Mouse (Mus musculus): ENCODE results near the gene Gorasp2.

Gorasp2 gene

DNA sequence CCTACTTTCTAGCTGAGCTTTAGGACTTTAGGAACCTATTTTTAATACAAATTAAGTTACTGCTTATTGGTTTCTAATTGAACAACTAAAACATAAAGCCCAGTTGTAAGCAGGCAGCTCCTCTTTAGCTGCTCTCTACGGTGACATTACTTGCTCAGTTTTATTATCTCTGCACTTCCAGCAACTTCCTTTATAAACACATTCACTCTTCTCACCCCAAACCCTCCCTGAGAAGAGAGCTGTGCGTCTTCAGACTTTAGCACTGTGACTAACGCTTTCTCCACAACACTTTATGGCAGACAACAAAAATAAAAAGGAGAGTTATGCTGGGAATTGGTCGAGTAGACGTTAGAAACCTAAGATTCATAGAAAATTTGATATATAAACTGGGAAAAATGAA, 74.6 kb downstream of the Gorasp2 start:
- no peak for DNase-seq (ENCODE audit: inconsistent age in 2 of 2, low spot score in 1 of 2)

DNA sequence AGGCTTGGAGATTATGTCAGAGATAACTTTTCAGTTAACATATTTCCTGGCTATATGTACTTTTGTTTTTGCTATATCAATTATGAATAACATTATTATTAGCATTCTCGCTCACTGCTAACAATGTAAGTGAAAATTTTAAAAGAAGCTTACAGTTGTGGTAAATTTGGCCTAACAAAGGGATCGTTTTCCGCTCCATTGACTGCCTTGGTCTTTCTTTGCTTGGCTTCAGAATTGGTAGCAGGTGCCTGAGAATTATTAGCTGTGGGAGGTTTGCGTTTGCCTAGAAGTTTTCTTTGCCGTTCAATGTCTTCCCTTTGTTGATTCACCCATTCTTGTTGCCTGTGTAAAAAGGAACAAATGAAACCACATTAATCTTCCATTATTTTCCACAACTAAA, 80.5 kb downstream of the Gorasp2 start:
- DNase-seq (ENCODE audit: inconsistent age in 2 of 2, low spot score in 1 of 2) = no peak

DNA sequence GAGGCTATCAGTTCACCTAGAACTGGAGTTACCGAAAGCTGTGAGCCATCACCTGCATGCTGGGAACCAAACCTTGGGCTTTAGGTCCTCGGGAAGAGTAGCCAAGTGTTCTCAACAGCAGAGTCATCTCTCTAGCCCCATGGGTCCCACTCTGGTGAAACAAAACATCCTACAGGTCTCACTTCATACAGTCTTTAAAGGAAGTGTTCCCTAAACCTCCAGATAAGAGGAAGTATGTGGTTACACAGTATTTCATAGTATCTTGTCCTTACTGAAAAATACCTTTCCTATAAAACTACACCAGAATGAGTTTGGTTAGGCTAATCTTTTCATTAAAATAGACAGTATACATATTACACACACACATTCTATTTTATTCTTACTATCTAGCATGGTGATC, 81.2 kb downstream of the Gorasp2 start:
- no peak for DNase-seq (ENCODE audit: inconsistent age in 2 of 2, low spot score in 1 of 2)

DNA sequence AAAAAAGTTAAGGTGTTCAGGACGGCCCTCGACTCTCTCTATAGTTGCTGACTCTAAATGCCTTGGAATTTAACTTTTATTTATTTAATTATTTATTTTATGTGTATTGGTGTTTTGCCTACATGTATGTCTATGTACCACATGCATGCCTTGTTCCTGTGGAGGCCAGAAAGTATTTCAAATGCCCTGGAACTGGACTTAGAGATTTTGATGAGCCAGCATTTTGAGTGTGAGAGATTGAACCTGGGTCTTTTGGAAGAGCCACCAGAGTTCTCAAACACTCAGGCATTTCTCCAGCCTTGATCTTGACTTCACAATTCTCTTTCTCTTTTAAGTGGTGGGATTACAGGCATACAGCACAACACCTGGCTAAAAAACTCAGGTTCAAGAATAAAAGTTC, 90.3 kb downstream of the Gorasp2 start:
- no peak for DNase-seq (ENCODE audit: inconsistent age in 2 of 2, low spot score in 1 of 2)

DNA sequence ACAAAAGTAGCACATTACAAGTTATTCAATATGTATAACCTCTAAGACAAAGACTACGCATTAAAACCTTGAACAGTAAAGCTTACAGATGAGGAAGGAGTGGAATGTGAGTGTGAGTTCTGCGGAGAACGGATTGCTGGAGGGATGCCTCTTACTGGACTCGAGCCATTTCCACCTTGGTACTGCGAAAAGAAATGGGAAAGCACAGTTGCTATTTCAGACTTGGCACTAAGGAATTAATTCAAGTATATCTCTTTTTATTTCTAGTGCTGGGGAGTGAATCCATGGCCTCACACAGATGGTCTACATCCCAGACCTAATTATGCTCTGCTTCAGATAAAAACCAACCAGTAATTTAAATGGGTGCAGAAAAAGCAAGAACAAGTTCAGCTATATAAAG, 90.8 kb downstream of the Gorasp2 start:
- no peak for DNase-seq (ENCODE audit: inconsistent age in 2 of 2, low spot score in 1 of 2)
